Mouse (Mus musculus) C2C12 (cell line): Measurements from ENCODE around the gene Fbxw15. TPM values are rescaled to one million over a fixed set of nuclear protein-coding genes. Genes with fewer than 3 reads are reported as not detected.
"Not testable (repeated sequence)": the region's sequence is repeated elsewhere in the genome, so short reads cannot be mapped to it uniquely, and the experiment has no call there.

Source experiments
- H3K27me3 ChIP-seq: one replicate; pipeline ENCODE4 v1.6.1; 2011; ENCODE audit not compliant: control insufficient read depth, insufficient read depth, insufficient read length
- H3K36me3 ChIP-seq: one replicate; pipeline ENCODE4 v1.6.1; 2011; ENCODE audit not compliant: control insufficient read depth, insufficient read depth
- H3K4me3 ChIP-seq: one replicate; pipeline ENCODE4 v1.5.1; 2011; ENCODE audit warnings: mild to moderate bottlenecking, control low read depth; ENCODE audit not compliant: poor library complexity, insufficient read depth, severe bottlenecking
- H3K79me2 ChIP-seq: one replicate; pipeline ENCODE4 v1.6.1; 2011; ENCODE audit not compliant: control insufficient read depth, insufficient read depth
- H3K79me3 ChIP-seq: one replicate; pipeline ENCODE4 v1.6.1; 2011; ENCODE audit warnings: low read depth, control low read depth
- H3ac ChIP-seq: one replicate; pipeline ENCODE3; 2011; ENCODE audit warnings: low read depth; ENCODE audit not compliant: control insufficient read depth, insufficient read length
- CEBPB ChIP-seq: IDR thresholded peaks from one replicate; pipeline ENCODE4 v1.6.1; 2011; ENCODE audit warnings: low read depth, mild to moderate bottlenecking, control low read depth, moderate library complexity
- CTCF ChIP-seq: IDR thresholded peaks from one replicate; pipeline ENCODE4 v1.5.1; 2011; ENCODE audit not compliant: control insufficient read depth, insufficient read depth, insufficient read length
- FOSL1 ChIP-seq: IDR thresholded peaks from one replicate; pipeline ENCODE4 v1.8.0; 2011; ENCODE audit warnings: mild to moderate bottlenecking, low read length; ENCODE audit not compliant: poor library complexity, insufficient read depth, severe bottlenecking
- MAX ChIP-seq: IDR thresholded peaks from one replicate; pipeline ENCODE4 v1.6.1; 2011; ENCODE audit warnings: mild to moderate bottlenecking, control low read depth
- MYOD1 ChIP-seq: IDR thresholded peaks from one replicate; pipeline ENCODE4 v1.6.1; 2011; ENCODE audit warnings: low read depth; ENCODE audit not compliant: control insufficient read depth, insufficient read length
- MYOG ChIP-seq: IDR thresholded peaks from one replicate; pipeline ENCODE4 v1.6.1; 2011; ENCODE audit not compliant: control insufficient read depth, insufficient read length; ENCODE audit errors: extremely low read depth
- USF1 ChIP-seq: IDR thresholded peaks from one replicate; pipeline ENCODE4 v1.6.1; 2011; ENCODE audit warnings: low read depth, mild to moderate bottlenecking, control low read depth, moderate library complexity
- polyA plus RNA-seq: library from polyadenylated mRNA; unstranded; fragments of >200 nt; fragmentation: generic; extraction: Trizol; gene quantifications from one replicate; pipeline ENCODE4 v1.2.1, GENCODE M21; 2012; ENCODE audit warnings: missing spikeins

The Fbxw15 gene
- polyA plus RNA-seq, 1 experiment, result not detected

GRCm38 (mm10) chr9:109552483-109552882 lies 15.6 kb downstream of the Fbxw15 start:
- Histone ChIP-seq H3K79me2 (no peaks in the 10 kb centered on the region), H3K4me3 (no peak overlapping the region), H3ac (no peak overlapping the region), H3K27me3 (no peaks in the 10 kb centered on the region), H3K36me3 (no peaks in the 10 kb centered on the region), H3K79me3 (no peaks in the 10 kb centered on the region)
- TF ChIP-seq CEBPB (no peak), CTCF (no peak), MAX (no peak), MYOD1 (no peak), MYOG (no peak), USF1 (no peak), FOSL1 (no peak)

GRCm38 (mm10) chr9:109549666-109550065 lies 18.4 kb downstream of the Fbxw15 start:
- not testable (repeated sequence) for H3K79me2 ChIP-seq, H3K79me3 ChIP-seq, H3K27me3 ChIP-seq, H3K4me3 ChIP-seq, H3K36me3 ChIP-seq, H3ac ChIP-seq

GRCm38 (mm10) chr9:109523385-109524064 lies 44.5 kb downstream of the Fbxw15 start:
- Histone ChIP-seq H3K79me3 (no peaks in the 10 kb centered on the region), H3K36me3 (no peaks in the 10 kb centered on the region), H3K27me3 (no peaks in the 10 kb centered on the region), H3K79me2 (no peaks in the 10 kb centered on the region), H3ac (no peak overlapping the region), H3K4me3 (no peak overlapping the region)
- no peak for TF ChIP-seq FOSL1
- TF ChIP-seq CEBPB, result no peak

Other genes with a start within 250 kb of the Fbxw15 start
- not detected for gene Fbxw28, start 228.6 kb downstream of the Fbxw15 start, polyA plus RNA-seq
- gene Fbxw22, start 164.0 kb downstream of the Fbxw15 start, polyA plus RNA-seq, result not detected
- not detected for gene Fbxw16, start 119.1 kb downstream of the Fbxw15 start, polyA plus RNA-seq
- gene Fbxw19, start 72.4 kb downstream of the Fbxw15 start, polyA plus RNA-seq, result not detected
- gene Fbxw24, start 57.8 kb upstream of the Fbxw15 start, polyA plus RNA-seq, result not detected
- gene Fbxw25, start 96.4 kb upstream of the Fbxw15 start, polyA plus RNA-seq, result not detected
- not detected for gene Fbxw18, start 134.4 kb upstream of the Fbxw15 start, polyA plus RNA-seq
- gene Fbxw26, start 177.8 kb upstream of the Fbxw15 start, polyA plus RNA-seq, result not detected
- gene Fbxw27, start 222.4 kb upstream of the Fbxw15 start, polyA plus RNA-seq, result not detected
- gene Spink8, start 244.0 kb upstream of the Fbxw15 start, polyA plus RNA-seq, result not detected